Mouse (Mus musculus) spleen, postnatal 36 days (tissue): ENCODE data around the gene Mok.

Experiments
- DNase-seq, 2 experiments: peaks; one replicate each; pipeline ENCODE4 v3.0.0; 2022; ENCODE audit warnings: low spot score in 2 of 2, mixed read lengths in 1 of 2

Gene Mok

GRCm38 (mm10) chr12:110813132-110813531, 27.6 kb downstream of the Mok start:
- peak; percentile 47 to 50 for DNase-seq

GRCm38 (mm10) chr12:110808848-110809247, 31.9 kb downstream of the Mok start:
- no peak for DNase-seq

GRCm38 (mm10) chr12:110808430-110808829, 32.3 kb downstream of the Mok start:
- DNase-seq = no peak

GRCm38 (mm10) chr12:110806301-110806970, 34.3 kb downstream of the Mok start:
- DNase-seq = no peak

- no peak for DNase-seq
Observed at GRCm38 (mm10) chr12:110804261-110804660, 36.5 kb downstream of the Mok start.

- no peak for DNase-seq
Observed at GRCm38 (mm10) chr12:110802674-110803297, 38.0 kb downstream of the Mok start.

GRCm38 (mm10) chr12:110801876-110802464, 38.8 kb downstream of the Mok start:
- no peak for DNase-seq

- DNase-seq = no peak
Observed at GRCm38 (mm10) chr12:110799226-110799625, 41.5 kb downstream of the Mok start.

GRCm38 (mm10) chr12:110797842-110798431, 42.8 kb downstream of the Mok start:
- DNase-seq = no peak

- no peak for DNase-seq
Observed at GRCm38 (mm10) chr12:110797202-110797601, 43.5 kb downstream of the Mok start.

GRCm38 (mm10) chr12:110796748-110797147, 44.0 kb downstream of the Mok start:
- DNase-seq = no peak

- no peak for DNase-seq
Observed at GRCm38 (mm10) chr12:110795035-110795434, 45.7 kb downstream of the Mok start.

GRCm38 (mm10) chr12:110791026-110791425, 49.7 kb downstream of the Mok start:
- no peak for DNase-seq

- no peak for DNase-seq
Observed at GRCm38 (mm10) chr12:110790580-110790979, 50.2 kb downstream of the Mok start.

GRCm38 (mm10) chr12:110786243-110786642, 54.5 kb downstream of the Mok start:
- DNase-seq = no peak

GRCm38 (mm10) chr12:110784211-110784610, 56.5 kb downstream of the Mok start:
- no peak for DNase-seq

GRCm38 (mm10) chr12:110782278-110782677, 58.5 kb downstream of the Mok start:
- no peak for DNase-seq

GRCm38 (mm10) chr12:110781181-110781580, 59.6 kb downstream of the Mok start:
- DNase-seq = no peak

- DNase-seq = peak; percentile 21 to 37
Observed at GRCm38 (mm10) chr12:110779296-110779695, 61.4 kb downstream of the Mok start.

- peak; percentile 63 to 69 for DNase-seq
Observed at GRCm38 (mm10) chr12:110777853-110778252, 62.9 kb downstream of the Mok start.

GRCm38 (mm10) chr12:110775628-110776426, 64.9 kb downstream of the Mok start:
- peak; percentile 34 to 43 for DNase-seq

- no peak for DNase-seq
Observed at GRCm38 (mm10) chr12:110771961-110772360, 68.8 kb downstream of the Mok start.
